ENCODE assay signal across 8 mouse cellular contexts in genomic region chr1:180255294-180256117, GRCm38 (mm10). TPM values are rescaled to one million over a fixed set of nuclear protein-coding genes. Genes with fewer than 3 reads are reported as not detected.
DNase-seq lines count a peak whose midpoint lies in the region; ATAC-seq lines count a peak whose summit lies in the region.

No protein-coding gene starts in this region.

- peaks cover 7% of the 10 kb centered on the region for H3K27me3 ChIP-seq in neural tube, embryonic 11.5 days (ENCODE audit: control insufficient read depth, insufficient read depth, low read length)
- H3K27me3 ChIP-seq in forebrain, embryonic 11.5 days (ENCODE audit: control insufficient read depth, insufficient read depth, low read length): peaks cover 7% of the 10 kb centered on the region
- 0 out of 2 replicates have a peak, but pooled peaks cover 4% of the 10 kb centered on the region for H3K27me3 ChIP-seq in limb, embryonic 15.5 days

- no peaks in the 10 kb centered on the region for H3K9me3 ChIP-seq in neural tube, embryonic 11.5 days (ENCODE audit: control insufficient read depth, low read length)
- no peaks in the 10 kb centered on the region for H3K9me3 ChIP-seq in forebrain, embryonic 11.5 days (ENCODE audit: control insufficient read depth, low read length)
- no peaks in the 10 kb centered on the region for H3K9me3 ChIP-seq in limb, embryonic 15.5 days

- H3K4me3 ChIP-seq in neural tube, embryonic 11.5 days (ENCODE audit: low read depth, low read length): peak overlapping the region; percentile 82
- peak overlapping the region; percentile 71 for H3K4me3 ChIP-seq in forebrain, embryonic 11.5 days (ENCODE audit: low read depth, low read length)
- H3K4me3 ChIP-seq in limb, embryonic 15.5 days: peak overlapping the region; percentile 77

- ATAC-seq in neural tube, embryonic 11.5 days (ENCODE audit: insufficient read depth, low FRiP score, low TSS enrichment): peak; percentile 51
- peak; percentile 2 for ATAC-seq in activated CD4-positive, CD25-positive, alpha-beta regulatory T cell, adult 4 months
- ATAC-seq in forebrain, embryonic 11.5 days (replicated peaks; ENCODE audit: low FRiP score): peak; percentile 64; the same call in 1 of the 2 replicates
- 0 out of 2 replicates have a peak, but pooled peaks have one; percentile 7 for ATAC-seq in limb, embryonic 15.5 days (ENCODE audit: insufficient number of reproducible peaks, low FRiP score, low TSS enrichment, low read depth)
- peak; percentile 11; the same call in 1 of the 2 replicates for ATAC-seq in monocyte, adult 5-6 weeks (replicated peaks; ENCODE audit: insufficient number of reproducible peaks, low FRiP score, low TSS enrichment, poor library complexity, severe bottlenecking)

- no peak for DNase-seq in neural tube, embryonic 11.5 days (ENCODE audit: low spot score)
- no peak for DNase-seq in neural tube, embryonic 10.5 days (ENCODE audit: extremely low spot score, low spot score)
- no peak for DNase-seq in forebrain, embryonic 11.5 days (ENCODE audit: low spot score)
- peak; percentile 55 for DNase-seq in heart, postnatal 4 days
- no peak for DNase-seq in thymus, postnatal 4 days

- H3K27ac ChIP-seq in neural tube, embryonic 11.5 days (ENCODE audit: low read depth, low read length): no peak overlapping the region
- H3K27ac ChIP-seq in forebrain, embryonic 11.5 days (ENCODE audit: low read depth, low read length): no peak overlapping the region
- H3K27ac ChIP-seq in limb, embryonic 15.5 days: no peak overlapping the region

- H3K9ac ChIP-seq in neural tube, embryonic 11.5 days (ENCODE audit: low read length): peak overlapping the region; percentile 64
- peak overlapping the region; percentile 71 for H3K9ac ChIP-seq in forebrain, embryonic 11.5 days (ENCODE audit: low read length)
- peak overlapping the region; percentile 68 for H3K9ac ChIP-seq in limb, embryonic 15.5 days

- H3K4me1 ChIP-seq in neural tube, embryonic 11.5 days (ENCODE audit: control insufficient read depth, insufficient read depth, low read length): peaks cover 3% of the 10 kb centered on the region; the same call in 1 of the 2 replicates
- H3K4me1 ChIP-seq in forebrain, embryonic 11.5 days (replicated peaks; ENCODE audit: control insufficient read depth, insufficient read depth, low read length): 0 out of 2 replicates have a peak, but pooled peaks cover 3% of the 10 kb centered on the region
- peaks cover 12% of the 10 kb centered on the region for H3K4me1 ChIP-seq in limb, embryonic 15.5 days

- 2% methylated on average over 33 of the region's 33 CpGs for WGBS in neural tube, embryonic 11.5 days
- 3% methylated on average over 33 of the region's 33 CpGs for WGBS in forebrain, embryonic 11.5 days
- 1% methylated on average over 33 of the region's 33 CpGs for WGBS in limb, embryonic 15.5 days

- no peaks in the 10 kb centered on the region for H3K36me3 ChIP-seq in neural tube, embryonic 11.5 days (ENCODE audit: control insufficient read depth, insufficient read depth, low read length)
- no peaks in the 10 kb centered on the region for H3K36me3 ChIP-seq in forebrain, embryonic 11.5 days (ENCODE audit: control insufficient read depth, insufficient read depth, low read length)
- no peaks in the 10 kb centered on the region for H3K36me3 ChIP-seq in limb, embryonic 15.5 days

- H3K4me2 ChIP-seq in neural tube, embryonic 11.5 days (ENCODE audit: low read depth): peak overlapping the region; percentile 93
- H3K4me2 ChIP-seq in forebrain, embryonic 11.5 days (ENCODE audit: low read depth, low read length, severe bottlenecking): peak overlapping the region; percentile 100
- peak overlapping the region; percentile 99 for H3K4me2 ChIP-seq in limb, embryonic 15.5 days

RNA-seq across cellular contexts. Expression of gene Psen2, which starts 7.7 kb away (rescaled TPM):
- polyA plus RNA-seq in neural tube, embryonic 11.5 days (2014; fragmentation: Nextera tagmentation; extraction: Ambion mirVana): 6.4 and 7.5 TPM in 2 replicates
- polyA plus RNA-seq in activated CD4-positive, CD25-positive, alpha-beta regulatory T cell, adult 4 months (2017; shearing (Covaris generic)): 100 to 1,000 TPM; 109 to 116 TPM
- polyA plus RNA-seq in forebrain, embryonic 11.5 days (2014; fragmentation: Nextera tagmentation; extraction: Ambion mirVana): 5.7 and 6.1 TPM in 2 replicates
- total RNA-seq in heart, postnatal 4 days (2021): 10 to 100 TPM; 12.5 to 12.7 TPM
- polyA plus RNA-seq in limb, embryonic 15.5 days (2015; fragmentation: Nextera tagmentation; extraction: Ambion mirVana): 18.1 and 21.8 TPM in 2 replicates
- total RNA-seq in monocyte, adult 5-6 weeks (2017): 30.1 to 38.0 TPM (median 30.6 TPM) in 3 replicates

RNA-seq across cellular contexts. Expression of gene Coq8a, which starts 56.1 kb away (rescaled TPM):
- polyA plus RNA-seq in neural tube, embryonic 11.5 days (2014; fragmentation: Nextera tagmentation; extraction: Ambion mirVana): 1.4 and 1.8 TPM in 2 replicates
- 10 to 100 TPM; 25.3 to 28.8 TPM for polyA plus RNA-seq in activated CD4-positive, CD25-positive, alpha-beta regulatory T cell, adult 4 months (2017; shearing (Covaris generic))
- polyA plus RNA-seq in forebrain, embryonic 11.5 days (2014; fragmentation: Nextera tagmentation; extraction: Ambion mirVana): 1.4 and 1.5 TPM in 2 replicates
- 100 to 1,000 TPM; 232 to 252 TPM for total RNA-seq in heart, postnatal 4 days (2021)
- 9.6 and 19.1 TPM in 2 replicates for polyA plus RNA-seq in limb, embryonic 15.5 days (2015; fragmentation: Nextera tagmentation; extraction: Ambion mirVana)
- total RNA-seq in monocyte, adult 5-6 weeks (2017): 7.4 to 10.1 TPM (median 9.0 TPM) in 3 replicates

Comparison
In these comparisons a context has a peak if more than half of its experiments do, and no peak if none do; other contexts are left out.
1. ATAC-seq: peak in every context shown above with its lines; median percentile 64 in forebrain, embryonic 11.5 days; 51 in neural tube, embryonic 11.5 days; 11 in monocyte, adult 5-6 weeks; 7 in limb, embryonic 15.5 days; 2 in activated CD4-positive, CD25-positive, alpha-beta regulatory T cell, adult 4 months.